Mouse (Mus musculus): ENCODE measurements around the gene Gimap8. TPM values are rescaled to one million over a fixed set of nuclear protein-coding genes. Genes with fewer than 3 reads are reported as not detected.

The Gimap8 gene
- polyA plus RNA-seq (2017; shearing (Covaris generic)): 145 TPM

DNA sequence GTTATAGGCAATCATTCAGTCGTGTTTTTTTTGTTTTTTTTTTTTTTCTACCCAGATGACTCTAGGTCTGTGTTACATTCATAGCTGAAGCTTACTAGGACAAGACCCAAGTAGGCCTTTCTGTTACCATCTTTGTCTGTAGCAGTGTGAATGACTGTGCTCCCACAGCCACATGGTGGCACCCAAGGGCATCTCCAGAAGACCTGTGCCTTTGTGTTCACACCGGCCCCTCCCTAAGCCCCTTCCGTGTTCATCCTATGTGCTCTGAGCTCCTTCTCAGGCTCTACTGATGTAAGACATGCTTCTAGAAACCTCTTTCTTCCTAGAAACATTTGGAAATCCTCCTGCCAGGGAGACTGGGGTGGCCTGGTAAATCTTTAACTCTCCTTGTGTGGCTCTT is at the start of gene Gimap8:
Gimap8 (plus strand) TSS at position 240 of the 400 bp plus-strand sequence.

DNA sequence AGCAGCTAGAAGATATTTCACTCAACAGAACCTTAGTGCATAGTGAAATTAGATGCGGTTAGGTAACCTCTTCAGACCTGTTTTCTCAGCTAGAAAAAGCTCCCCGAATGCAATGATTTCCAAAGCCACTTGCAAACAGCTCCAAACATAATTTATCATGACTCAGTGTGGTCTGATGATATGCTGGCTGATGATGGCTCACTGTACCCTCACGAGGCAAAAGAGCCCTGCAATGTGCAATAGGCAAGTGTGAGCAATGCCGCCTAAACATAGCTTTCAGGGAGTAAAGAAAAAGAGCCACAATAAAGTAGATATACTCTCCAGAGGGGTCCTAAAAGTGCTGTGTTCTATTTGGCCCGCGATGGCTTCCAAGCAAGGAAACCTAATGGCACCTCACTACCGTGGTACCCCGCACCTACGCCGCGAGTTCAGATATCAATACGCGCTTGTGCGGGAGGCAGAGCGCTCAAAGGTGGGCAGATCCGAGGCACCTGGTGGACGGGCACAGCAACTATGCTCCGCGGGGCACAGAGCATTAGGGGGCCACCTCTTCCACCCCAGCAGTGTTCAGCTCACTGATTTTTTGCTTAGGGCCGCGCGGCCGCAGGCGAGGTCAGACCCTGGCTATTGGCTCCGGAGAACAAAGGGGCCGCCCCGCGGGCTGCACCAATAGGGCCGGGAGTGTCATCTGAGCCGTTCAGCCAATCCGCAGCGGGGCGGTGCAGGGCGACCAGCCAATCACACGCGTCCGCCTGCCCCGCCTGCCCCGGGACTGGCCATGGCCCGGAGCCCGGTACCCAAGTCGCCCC is 45.6 kb upstream of the Gimap8 start, which contains the start of gene Zfp775:
Zfp775 (plus strand) TSS at position 793 of the 809 bp plus-strand sequence.

DNA sequence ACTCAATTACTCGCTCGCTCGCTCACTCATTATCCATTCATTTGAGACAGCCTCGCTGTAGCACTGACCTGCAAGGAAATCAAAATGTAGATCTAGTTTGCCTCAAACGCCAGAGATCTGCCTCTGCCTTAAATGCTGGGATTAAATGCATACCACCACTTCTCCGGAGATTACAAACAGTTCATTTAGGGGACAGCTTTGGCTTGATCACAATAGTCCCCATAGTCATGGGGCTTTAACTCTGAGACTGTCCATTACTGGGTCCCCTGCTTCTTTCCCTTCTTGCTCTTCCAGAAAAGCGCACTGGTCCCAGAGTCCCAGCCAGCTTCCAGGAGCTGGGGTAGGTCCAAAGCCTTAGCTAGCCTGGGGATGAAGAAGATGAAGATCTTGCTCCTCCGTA is 20.6 kb upstream of the Gimap8 start, which contains the start of gene AI854703:
AI854703 (plus strand) TSS at position 301 of the 400 bp plus-strand sequence.

DNA sequence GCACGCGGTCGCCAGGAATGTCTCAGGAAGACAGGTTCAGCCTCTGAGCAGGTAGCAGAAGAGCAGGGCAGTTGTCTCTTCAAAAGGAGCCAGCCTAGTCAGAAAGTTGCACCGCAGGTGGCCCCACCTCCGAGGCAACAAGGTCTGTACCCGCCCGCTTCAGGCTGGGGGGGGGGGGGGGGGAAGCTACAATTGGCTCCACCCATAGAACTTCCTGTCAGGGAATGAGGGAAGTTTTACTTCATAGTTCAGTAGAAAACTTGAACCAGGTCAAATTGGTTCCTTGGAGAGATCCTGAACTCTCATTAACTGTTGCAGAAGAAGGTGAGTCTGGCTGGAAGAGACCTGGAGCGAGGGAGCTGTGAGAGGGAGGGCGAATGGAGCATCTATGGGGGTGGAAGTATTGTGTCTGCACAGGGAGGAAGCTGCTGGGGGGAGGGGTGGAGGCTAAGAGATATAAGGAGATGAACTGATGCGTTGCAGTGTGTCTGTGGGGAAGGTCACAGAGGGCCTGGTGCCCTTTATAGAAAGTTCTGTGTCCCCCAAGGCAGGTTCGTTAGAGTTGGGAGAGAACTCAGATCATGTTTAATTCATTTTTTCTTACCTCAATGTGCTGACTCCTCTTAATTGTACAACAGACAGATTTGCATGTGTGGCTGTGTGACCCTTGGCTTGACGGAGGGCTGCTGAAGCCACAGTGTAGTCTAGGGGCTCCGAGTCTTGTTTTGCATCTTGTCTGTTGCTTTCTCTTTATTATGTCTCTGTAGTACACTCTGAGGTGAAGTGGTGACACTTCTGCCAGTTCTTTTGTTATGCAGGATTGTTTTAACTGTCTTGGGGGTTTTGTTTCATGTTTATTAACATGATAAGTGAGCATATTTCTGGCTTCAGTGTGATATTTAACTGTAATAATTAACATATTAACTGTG is 29.2 kb downstream of the Gimap8 start, which contains the start of gene Gimap9:
Gimap9 (plus strand) TSS at position 199 of the 929 bp plus-strand sequence.

DNA sequence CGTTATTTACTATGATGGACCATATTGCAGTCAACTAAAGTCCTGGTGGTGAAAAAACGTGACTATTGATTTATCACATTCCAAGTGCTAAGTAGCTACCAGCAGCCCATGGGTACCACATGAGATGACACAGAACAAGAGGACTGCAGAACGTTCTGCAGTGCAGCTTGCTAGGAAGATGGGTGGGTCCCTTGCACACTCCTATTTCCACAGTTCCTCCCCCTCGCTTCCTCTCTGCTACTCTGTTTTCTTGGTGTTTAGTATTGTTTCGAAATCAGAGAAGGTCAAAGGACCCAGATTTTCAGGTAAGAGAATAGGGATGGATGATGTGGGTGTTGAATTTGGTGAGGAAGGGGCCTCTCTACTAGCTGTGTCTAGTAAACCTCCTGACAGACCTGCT is 37.3 kb downstream of the Gimap8 start, which contains the start of gene Gimap4:
Gimap4 (plus strand) TSS at position 231 of the 400 bp plus-strand sequence.

Other genes starting within 250 kb of the Gimap8 start
- gene Zfp467, start 201.4 kb upstream of the Gimap8 start, polyA plus RNA-seq (2017; shearing (Covaris generic)): 10.2 TPM
- gene Sspo, start 199.0 kb upstream of the Gimap8 start, polyA plus RNA-seq (2017; shearing (Covaris generic)): not detected
- gene Atp6v0e2, start 109.6 kb upstream of the Gimap8 start, polyA plus RNA-seq (2017; shearing (Covaris generic)): not detected
- gene Lrrc61, start 92.4 kb upstream of the Gimap8 start, polyA plus RNA-seq (2017; shearing (Covaris generic)): 8.3 TPM
- not detected for gene Rarres2, start 74.4 kb upstream of the Gimap8 start, polyA plus RNA-seq (2017; shearing (Covaris generic))
- not detected for gene Gm45021, start 57.6 kb upstream of the Gimap8 start, polyA plus RNA-seq (2017; shearing (Covaris generic))
- gene Repin1, start 53.4 kb upstream of the Gimap8 start, polyA plus RNA-seq (2017; shearing (Covaris generic)): 2.0 TPM
- not detected for gene Gm44965, start 53.3 kb upstream of the Gimap8 start, polyA plus RNA-seq (2017; shearing (Covaris generic))
- gene Zfp775, start 45.2 kb upstream of the Gimap8 start, polyA plus RNA-seq (2017; shearing (Covaris generic)): 6.2 TPM
- gene AI854703, start 20.5 kb upstream of the Gimap8 start, polyA plus RNA-seq (2017; shearing (Covaris generic)): 1.3 TPM
- gene Gimap9, start 28.9 kb downstream of the Gimap8 start, polyA plus RNA-seq (2017; shearing (Covaris generic)): 408 TPM
- gene Gimap4, start 37.3 kb downstream of the Gimap8 start, polyA plus RNA-seq (2017; shearing (Covaris generic)): 1,217 TPM
- 2,591 TPM for gene Gimap6, start 61.0 kb downstream of the Gimap8 start, polyA plus RNA-seq (2017; shearing (Covaris generic))
- 7.0 TPM for gene Gm28053, start 71.4 kb downstream of the Gimap8 start, polyA plus RNA-seq (2017; shearing (Covaris generic))
- 152 TPM for gene Gimap7, start 71.4 kb downstream of the Gimap8 start, polyA plus RNA-seq (2017; shearing (Covaris generic))
- 555 TPM for gene Gimap1, start 91.8 kb downstream of the Gimap8 start, polyA plus RNA-seq (2017; shearing (Covaris generic))
- 182 TPM for gene Gimap5, start 99.0 kb downstream of the Gimap8 start, polyA plus RNA-seq (2017; shearing (Covaris generic))
- 1,890 TPM for gene Gimap3, start 123.6 kb downstream of the Gimap8 start, polyA plus RNA-seq (2017; shearing (Covaris generic))
- gene Tmem176a, start 193.7 kb downstream of the Gimap8 start, polyA plus RNA-seq (2017; shearing (Covaris generic)): 0.77 TPM
- 3.1 TPM for gene Tmem176b, start 194.3 kb downstream of the Gimap8 start, polyA plus RNA-seq (2017; shearing (Covaris generic))
- gene Aoc1, start 225.7 kb downstream of the Gimap8 start, polyA plus RNA-seq (2017; shearing (Covaris generic)): not detected